In genomic region chr2:74964360-74964759, GRCm38 (mm10) we compare ENCODE assay signal across 7 mouse cellular contexts.
DNase-seq lines count a peak whose midpoint lies in the region; ATAC-seq and TF ChIP-seq lines count a peak whose summit lies in the region.

No protein-coding gene starts in this region.

- ATAC-seq in intestine, embryonic 16.5 days, result peak; percentile 72; the same call in 1 of the 2 replicates
- no peak for ATAC-seq in midbrain, embryonic 14.5 days (ENCODE audit: low FRiP score, low TSS enrichment)

- no peak overlapping the region for H3K4me2 ChIP-seq in intestine, embryonic 16.5 days (ENCODE audit: low read depth, low read length)
- no peak overlapping the region for H3K4me2 ChIP-seq in midbrain, embryonic 14.5 days (ENCODE audit: low read length)

- no peaks in the 10 kb centered on the region for H3K4me1 ChIP-seq in cortical plate, adult 2 months (ENCODE audit: control insufficient read depth, insufficient read depth, low read length)
- no peaks in the 10 kb centered on the region for H3K4me1 ChIP-seq in intestine, embryonic 16.5 days (ENCODE audit: control insufficient read depth, insufficient read depth, low read length)
- H3K4me1 ChIP-seq in midbrain, embryonic 14.5 days (ENCODE audit: control insufficient read depth, insufficient read depth, low read length), result peaks cover 9% of the 10 kb centered on the region
- no peaks in the 10 kb centered on the region for H3K4me1 ChIP-seq in spleen, adult 2 months (ENCODE audit: control insufficient read depth, insufficient read depth, insufficient read length)

- no peak overlapping the region for H3K27ac ChIP-seq in cortical plate, adult 2 months (ENCODE audit: insufficient read depth, low read length)
- no peak overlapping the region for H3K27ac ChIP-seq in intestine, embryonic 16.5 days (ENCODE audit: low read length)
- no peak overlapping the region for H3K27ac ChIP-seq in midbrain, embryonic 14.5 days (replicated peaks; ENCODE audit: low read depth, low read length)
- no peak overlapping the region for H3K27ac ChIP-seq in spleen, adult 2 months (ENCODE audit: insufficient read depth, low read length)

- no peaks in the 10 kb centered on the region for H3K27me3 ChIP-seq in intestine, embryonic 16.5 days (replicated peaks; ENCODE audit: control insufficient read depth, insufficient read depth, low read length)
- no peaks in the 10 kb centered on the region for H3K27me3 ChIP-seq in midbrain, embryonic 14.5 days (ENCODE audit: control insufficient read depth, insufficient read depth, low read length)
- H3K27me3 ChIP-seq in spleen, adult 2 months (ENCODE audit: control insufficient read depth, insufficient read depth, low read length), result no peaks in the 10 kb centered on the region

- WGBS in intestine, embryonic 16.5 days, result 0% methylated on average over 6 of the region's 6 CpGs
- WGBS in midbrain, embryonic 14.5 days, result 1% methylated on average over 6 of the region's 6 CpGs
- WGBS in spleen, adult 2 months, result 1% methylated on average over 6 of the region's 6 CpGs

- no peak overlapping the region for H3K9ac ChIP-seq in intestine, embryonic 16.5 days (ENCODE audit: low read depth, low read length)
- H3K9ac ChIP-seq in midbrain, embryonic 14.5 days (replicated peaks; ENCODE audit: low read length), result no peak overlapping the region

- DNase-seq in adrenal gland, adult 18-20 months (ENCODE audit: low spot score in 2 of 2), result peak; percentile 89
- peak; percentile 85 for DNase-seq in gastrocnemius, postnatal 14 days
- DNase-seq in left cerebral cortex, postnatal 14 days (ENCODE audit: low spot score in 2 of 2), result peak; percentile 62 to 88
- DNase-seq in midbrain, embryonic 14.5 days, result peak; percentile 95
- peak; percentile 7 to 50 for DNase-seq in spleen, adult 2 months (ENCODE audit: low read depth in 1 of 2, low spot score in 2 of 2)

- TF ChIP-seq POLR2A in cortical plate, adult 2 months (IDR thresholded peaks at IDR 0.05; ENCODE audit: extremely low read depth, insufficient read depth, low read length), result no peak
- no peak for TF ChIP-seq POLR2A in spleen, adult 2 months (IDR thresholded peaks at IDR 0.05; ENCODE audit: low read depth, low read length)

- no peaks in the 10 kb centered on the region for H3K9me3 ChIP-seq in intestine, embryonic 16.5 days (ENCODE audit: control insufficient read depth, low read length)
- no peaks in the 10 kb centered on the region for H3K9me3 ChIP-seq in midbrain, embryonic 14.5 days (ENCODE audit: control insufficient read depth, low read length)

- TF ChIP-seq CTCF in cortical plate, adult 2 months (IDR thresholded peaks at IDR 0.05; ENCODE audit: extremely low read depth, insufficient read depth, low read length), result peak; percentile 75
- peak; percentile 66; the same call in 1 of the 2 replicates for TF ChIP-seq CTCF in spleen, adult 2 months (IDR thresholded peaks at IDR 0.05; ENCODE audit: extremely low read depth, insufficient read depth, insufficient read length, insufficient replicate concordance)

- intact Hi-C loops in gastrocnemius, postnatal 14 days (cut with DNase I; ENCODE audit: low total_unique reads), result loop anchor here (10.0 kb wide), 1 partner anchor 350 kb away; no protein-coding TSS in a partner anchor
- intact Hi-C loops in left cerebral cortex, postnatal 14 days (cut with DNase I), result loop anchor here (2.0 to 10.0 kb wide), 3 partner anchors 170 to 262 kb away; partner anchors contain the start of gene Hoxd8

- H3K36me3 ChIP-seq in intestine, embryonic 16.5 days (ENCODE audit: control insufficient read depth, insufficient read depth, low read length), result no peaks in the 10 kb centered on the region
- no peaks in the 10 kb centered on the region for H3K36me3 ChIP-seq in midbrain, embryonic 14.5 days (ENCODE audit: control insufficient read depth, insufficient read depth, low read length)
- no peaks in the 10 kb centered on the region for H3K36me3 ChIP-seq in spleen, adult 2 months (ENCODE audit: control insufficient read depth, insufficient read depth, low read length)

- H3K4me3 ChIP-seq in cortical plate, adult 2 months (ENCODE audit: insufficient read depth, low read length), result no peak overlapping the region
- no peak overlapping the region for H3K4me3 ChIP-seq in intestine, embryonic 16.5 days (ENCODE audit: low read length)
- no peak overlapping the region for H3K4me3 ChIP-seq in midbrain, embryonic 14.5 days (replicated peaks; ENCODE audit: low read depth, low read length)
- no peak overlapping the region; the same call in 1 of the 2 replicates for H3K4me3 ChIP-seq in spleen, adult 2 months (ENCODE audit: extremely low read depth, insufficient read depth, insufficient read length)

Comparison
In these comparisons a context has a peak if more than half of its experiments do, and no peak if none do; other contexts are left out.
1. DNase-seq: peak in every context shown above with its lines; median percentile 95 in midbrain, embryonic 14.5 days; 89 in adrenal gland, adult 18-20 months; 85 in gastrocnemius, postnatal 14 days; 75 in left cerebral cortex, postnatal 14 days; 28 in spleen, adult 2 months.